Mouse (Mus musculus): ENCODE data around the gene Snapc5. TPM values are rescaled to one million over a fixed set of nuclear protein-coding genes. Genes with fewer than 3 reads are reported as not detected.
"Not testable (repeated sequence)": the region's sequence is repeated elsewhere in the genome, so short reads cannot be mapped to it uniquely, and the experiment has no call there.

Snapc5 gene
- polyA plus RNA-seq (2017; shearing (Covaris generic)) = 10 to 100 TPM; 55.9 to 72.3 (median 57.0) TPM

GRCm38 (mm10) chr9:64178974-64179646, at the start of gene Snapc5:
Gene Snapc5 (plus strand): TSS chr9:64179274.
- peak; percentile 96 for ATAC-seq

GRCm38 (mm10) chr9:64131623-64132022, 47.5 kb upstream of the Snapc5 start:
- no peak for ATAC-seq

- not testable (repeated sequence) for ATAC-seq
Measured at GRCm38 (mm10) chr9:64138896-64139295, 40.2 kb upstream of the Snapc5 start.

- no peak for ATAC-seq
Measured at GRCm38 (mm10) chr9:64139879-64140278, 39.2 kb upstream of the Snapc5 start.

- ATAC-seq = no peak
Measured at GRCm38 (mm10) chr9:64156641-64157040, 22.4 kb upstream of the Snapc5 start.

- ATAC-seq = no peak
Measured at GRCm38 (mm10) chr9:64160471-64160870, 18.6 kb upstream of the Snapc5 start.

GRCm38 (mm10) chr9:64169967-64170366, 9.1 kb upstream of the Snapc5 start:
- not testable (repeated sequence) for ATAC-seq

- ATAC-seq = peak; percentile 35
Measured at GRCm38 (mm10) chr9:64172145-64172815, 6.8 kb upstream of the Snapc5 start.

GRCm38 (mm10) chr9:64172816-64173665, 6.0 kb upstream of the Snapc5 start, which contains the start of the genes Zwilch and Rpl4:
Gene Zwilch (minus strand): TSS chr9:64173104.
Gene Rpl4 (plus strand): TSS chr9:64173375.
- ATAC-seq = peak; percentile 82

- peak; percentile 3 for ATAC-seq
Measured at GRCm38 (mm10) chr9:64173666-64174220, 5.3 kb upstream of the Snapc5 start.

GRCm38 (mm10) chr9:64174341-64174740, 4.7 kb upstream of the Snapc5 start:
- no peak for ATAC-seq

- ATAC-seq = no peak
Measured at GRCm38 (mm10) chr9:64174766-64175165, 4.3 kb upstream of the Snapc5 start.

- ATAC-seq = no peak
Measured at GRCm38 (mm10) chr9:64175378-64175777, 3.7 kb upstream of the Snapc5 start.

- ATAC-seq = no peak
Measured at GRCm38 (mm10) chr9:64178610-64178973, 482 bp upstream of the Snapc5 start.

- not testable (repeated sequence) for ATAC-seq
Measured at GRCm38 (mm10) chr9:64183295-64183694, 4.2 kb downstream of the Snapc5 start.

GRCm38 (mm10) chr9:64184166-64184840, 5.2 kb downstream of the Snapc5 start:
- no peak for ATAC-seq

GRCm38 (mm10) chr9:64193879-64194278, 14.8 kb downstream of the Snapc5 start:
- ATAC-seq = no peak

- ATAC-seq = no peak
Measured at GRCm38 (mm10) chr9:64195554-64195953, 16.5 kb downstream of the Snapc5 start.

- ATAC-seq = no peak
Measured at GRCm38 (mm10) chr9:64197524-64197923, 18.4 kb downstream of the Snapc5 start.

- ATAC-seq = no peak
Measured at GRCm38 (mm10) chr9:64198068-64198762, 19.1 kb downstream of the Snapc5 start.

GRCm38 (mm10) chr9:64198763-64199418, 19.8 kb downstream of the Snapc5 start:
- ATAC-seq = not testable (repeated sequence)
